Mouse (Mus musculus): Measurements from ENCODE around the gene Reln.

DNA sequence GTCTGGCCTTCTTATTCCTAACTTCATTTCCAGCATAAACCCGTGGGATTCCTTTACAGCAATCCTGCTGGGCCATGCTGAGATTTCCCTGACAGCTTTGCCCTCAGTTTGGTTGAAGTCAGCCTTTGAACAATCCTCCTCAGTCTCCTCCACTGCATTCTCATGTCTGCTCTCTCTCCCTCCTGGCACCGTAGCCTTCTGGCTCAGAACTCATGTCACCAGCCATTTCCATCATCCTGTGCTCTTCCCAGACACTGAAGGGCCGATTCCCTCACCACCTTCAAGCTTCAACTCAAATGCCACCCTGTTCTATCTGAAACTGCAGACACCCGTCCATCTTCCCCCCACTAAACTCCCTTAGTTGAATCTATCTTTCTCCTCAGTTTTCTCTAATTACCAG, 53.1 kb downstream of the Reln start:
- TF ChIP-seq POLR2A (IDR thresholded peaks at IDR 0.05; ENCODE audit: insufficient read depth, low read depth, low read length) = no peak
- no peak for TF ChIP-seq CTCF (IDR thresholded peaks at IDR 0.05; ENCODE audit: insufficient read depth, low read depth, low read length)
